Mouse (Mus musculus) liver, embryonic 11.5 days (tissue): ENCODE measurements around the gene Pgm2. TPM values are rescaled to one million over a fixed set of nuclear protein-coding genes. Genes with fewer than 3 reads are reported as not detected.

Experiments used
- ATAC-seq: fragments of 200-750 bp; cut with Nextera tagmentation; replicated peaks from 2 replicates; pipeline ENCODE4 v1.8.0; 2017; ENCODE audit warnings: moderate number of reproducible peaks, mild to moderate bottlenecking, moderate TSS enrichment, moderate library complexity; ENCODE audit not compliant: low FRiP score
- DNase-seq: peaks from one replicate; pipeline ENCODE4 v3.0.0-alpha.2; 2017; ENCODE audit warnings: low spot score
- H3K27ac ChIP-seq: fragments of 300-500 bp; sonication (generic); 2 replicates; pipeline ENCODE4 v1.5.1; 2014; ENCODE audit warnings: mild to moderate bottlenecking, low read depth, low read length, control low read depth
- H3K27me3 ChIP-seq: fragments of 300-500 bp; sonication (generic); replicated peaks from 2 replicates; pipeline ENCODE4 v1.6.1; 2014; ENCODE audit warnings: low read length, mixed read lengths; ENCODE audit not compliant: control insufficient read depth, insufficient read depth
- H3K36me3 ChIP-seq: fragments of 300-500 bp; sonication (generic); 2 replicates; pipeline ENCODE4 v1.6.1; 2014; ENCODE audit warnings: mild to moderate bottlenecking, low read length, moderate library complexity, mixed read lengths; ENCODE audit not compliant: control insufficient read depth, insufficient read depth
- H3K4me1 ChIP-seq: fragments of 300-500 bp; sonication (generic); replicated peaks from 2 replicates; pipeline ENCODE4 v1.6.1; 2014; ENCODE audit warnings: low read length, mixed read lengths; ENCODE audit not compliant: control insufficient read depth, insufficient read depth
- H3K4me2 ChIP-seq: fragments of 300-500 bp; sonication (generic); 2 replicates; pipeline ENCODE4 v1.6.1; 2014; ENCODE audit warnings: mild to moderate bottlenecking, control low read depth, moderate library complexity
- H3K4me3 ChIP-seq: fragments of 300-500 bp; sonication (generic); 2 replicates; pipeline ENCODE4 v1.5.1; 2014; ENCODE audit warnings: low read depth, low read length, control low read depth
- H3K9ac ChIP-seq: fragments of 300-500 bp; sonication (generic); 2 replicates; pipeline ENCODE4 v1.6.1; 2014; ENCODE audit warnings: low read depth, low read length, control low read depth
- H3K9me3 ChIP-seq: fragments of 300-500 bp; sonication (generic); 2 replicates; pipeline ENCODE4 v1.6.1; 2016; ENCODE audit warnings: low read length, inconsistent platforms, mixed read lengths; ENCODE audit not compliant: control insufficient read depth
- WGBS: fragments of 180-500 bp; shearing (Covaris S2); extraction: QIAGEN DNeasy Blood & Tissue Kit; methylation state at CpG from one replicate; pipeline ENCODE4 v1.1.7; 2014; 5-methylcytosine and 5-hydroxymethylcytosine counted together
- polyA plus RNA-seq: library from polyadenylated mRNA; unstranded; fragments of >200 nt; fragmentation: Nextera tagmentation; extraction: Ambion mirVana; gene quantifications from 2 replicates; pipeline ENCODE4 v1.2.1, GENCODE M21; 2014

Pgm2 gene
- polyA plus RNA-seq = 54.4 and 60.3 TPM in 2 replicates

DNA sequence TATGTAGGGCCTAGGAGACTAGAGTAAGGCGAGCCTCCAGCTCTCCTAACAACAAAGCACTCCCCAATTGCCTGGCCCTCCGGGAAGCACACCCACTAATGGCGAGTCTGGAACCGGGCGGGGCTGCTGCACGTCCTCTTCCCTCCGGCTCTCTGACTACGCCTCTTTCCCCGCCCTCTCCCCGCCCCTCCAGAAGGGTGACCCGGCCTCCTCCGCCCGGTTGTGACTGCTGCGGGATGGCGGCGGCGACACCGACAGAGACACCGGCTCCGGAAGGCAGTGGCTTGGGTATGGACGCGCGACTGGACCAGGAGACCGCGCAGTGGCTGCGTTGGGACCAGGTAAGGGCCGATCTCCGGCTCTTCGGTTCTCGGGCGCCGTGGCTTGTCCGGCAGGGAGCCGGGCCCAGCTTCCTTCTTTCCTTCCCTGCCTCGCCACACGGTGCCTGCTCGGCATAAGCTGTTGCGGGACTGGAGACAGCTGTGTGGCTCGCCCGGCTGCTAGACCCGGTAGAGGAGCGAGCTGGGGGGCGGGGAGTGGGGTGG is at the start of gene Pgm2:
Gene Pgm2 (plus strand): TSS at position 203 of the 545 bp plus-strand sequence.
- H3K9me3 ChIP-seq = no peaks in the 10 kb centered on the region
- H3K27me3 ChIP-seq = no peaks in the 10 kb centered on the region
- H3K4me2 ChIP-seq = peak within 1 kb of the TSS; percentile 91
- DNase-seq (peak; percentile 93), ATAC-seq (peak; percentile 93)
- H3K9ac ChIP-seq = peak within 1 kb of the TSS; percentile 89
- H3K4me1 ChIP-seq = peaks cover 18% of the 10 kb centered on the region
- H3K36me3 ChIP-seq = no peaks in the 10 kb centered on the region
- H3K4me3 ChIP-seq = peak within 1 kb of the TSS; percentile 86
- peak within 1 kb of the TSS; percentile 62 for H3K27ac ChIP-seq
- WGBS = under 1% methylated on average over 43 of the region's 43 CpGs

DNA sequence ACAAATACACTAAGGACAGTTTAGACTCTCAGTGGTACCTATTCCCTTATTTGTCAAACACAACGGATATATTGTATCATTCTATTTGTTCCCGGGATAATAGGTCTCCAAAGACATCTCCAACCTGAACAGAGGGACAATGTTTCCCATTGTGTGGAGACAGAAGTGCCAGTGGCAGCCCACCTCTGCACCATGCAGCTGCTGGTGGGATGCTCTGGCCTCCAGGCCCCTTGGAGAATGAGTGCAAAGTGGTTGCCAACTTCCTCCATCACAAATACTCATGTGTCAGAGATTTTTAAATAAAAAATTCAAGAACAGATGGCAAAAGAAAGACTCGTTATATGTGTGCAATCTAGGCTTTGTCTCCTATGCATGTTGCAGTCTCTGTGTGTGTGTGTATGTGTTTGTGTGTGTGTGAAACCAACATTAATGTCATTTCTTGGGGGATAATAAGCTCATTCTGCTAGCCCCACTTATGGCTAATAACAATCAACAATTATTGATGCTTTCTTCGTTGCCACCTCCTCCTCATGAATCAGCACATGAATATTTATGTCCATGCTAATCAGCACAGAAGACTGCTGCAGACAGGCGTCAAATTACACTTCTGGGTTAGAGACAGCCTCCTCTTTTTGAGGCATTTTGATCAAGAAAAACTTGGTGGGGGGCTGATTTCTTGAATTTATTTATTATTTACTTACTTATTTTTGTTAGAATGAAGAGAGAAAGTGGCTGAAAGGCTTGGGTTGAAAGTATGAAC is 48.9 kb upstream of the Pgm2 start:
- no peak overlapping the region for H3K4me3 ChIP-seq
- H3K36me3 ChIP-seq = no peaks in the 10 kb centered on the region
- DNase-seq = no peak
- 64% methylated on average over 5 of the region's 5 CpGs for WGBS
- ATAC-seq = no peak
- H3K4me2 ChIP-seq = no peak overlapping the region
- no peaks in the 10 kb centered on the region for H3K9me3 ChIP-seq
- no peak overlapping the region for H3K9ac ChIP-seq
- no peaks in the 10 kb centered on the region for H3K27me3 ChIP-seq
- no peaks in the 10 kb centered on the region for H3K4me1 ChIP-seq
- H3K27ac ChIP-seq = no peak overlapping the region

DNA sequence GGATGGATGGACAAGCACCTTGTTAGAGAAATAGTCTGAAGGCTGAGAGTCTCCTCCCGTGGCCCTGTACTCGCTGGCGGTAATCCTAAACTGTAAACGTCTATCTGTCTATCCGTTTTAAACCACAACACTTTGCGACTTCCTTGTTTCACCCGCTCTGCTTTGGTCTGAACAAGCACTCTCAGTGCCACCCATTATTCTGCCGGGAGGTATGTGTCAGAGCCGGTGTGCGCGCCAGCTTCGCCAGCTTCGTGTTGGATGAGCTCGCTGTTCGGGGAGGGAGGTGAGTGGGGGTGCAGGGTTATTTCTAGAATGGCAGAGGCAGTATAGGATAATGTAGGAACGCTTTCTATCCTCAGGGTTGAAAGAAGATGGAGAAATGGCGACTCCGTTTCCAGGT is 48.0 kb upstream of the Pgm2 start:
- Histone ChIP-seq H3K9me3 (no peaks in the 10 kb centered on the region), H3K36me3 (no peaks in the 10 kb centered on the region), H3K27me3 (no peaks in the 10 kb centered on the region), H3K4me3 (no peak overlapping the region), H3K9ac (no peak overlapping the region), H3K27ac (no peak overlapping the region), H3K4me2 (no peak overlapping the region), H3K4me1 (no peaks in the 10 kb centered on the region)
- DNase-seq = no peak
- WGBS = 72% methylated on average over 18 of the region's 18 CpGs
- no peak for ATAC-seq

DNA sequence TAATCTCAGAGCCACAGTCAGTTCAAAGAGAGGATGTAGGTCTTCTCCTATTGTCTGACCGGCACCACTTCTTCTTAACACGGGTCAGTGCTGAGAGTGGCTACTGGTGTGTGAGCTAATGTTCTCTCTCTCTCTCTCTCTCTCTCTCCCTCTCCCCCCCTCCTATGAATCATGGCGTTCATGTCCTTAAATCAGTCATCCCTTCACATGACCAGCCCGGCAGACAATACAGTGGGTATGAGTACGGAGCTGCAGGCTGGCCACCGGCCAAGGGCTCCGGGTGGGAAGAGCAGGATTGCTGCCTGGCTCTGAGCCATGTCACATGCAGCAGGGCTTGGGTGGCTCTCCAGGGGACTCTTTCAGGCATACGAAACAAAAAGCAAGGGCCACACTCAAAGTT is 47.2 kb upstream of the Pgm2 start:
- H3K27me3 ChIP-seq = no peaks in the 10 kb centered on the region
- 71% methylated on average over 8 of the region's 8 CpGs for WGBS
- no peak overlapping the region for H3K4me3 ChIP-seq
- no peaks in the 10 kb centered on the region for H3K9me3 ChIP-seq
- no peak for ATAC-seq
- H3K4me2 ChIP-seq = no peak overlapping the region
- H3K36me3 ChIP-seq = no peaks in the 10 kb centered on the region
- no peak overlapping the region for H3K27ac ChIP-seq
- H3K4me1 ChIP-seq = no peaks in the 10 kb centered on the region
- no peak for DNase-seq
- no peak overlapping the region for H3K9ac ChIP-seq

DNA sequence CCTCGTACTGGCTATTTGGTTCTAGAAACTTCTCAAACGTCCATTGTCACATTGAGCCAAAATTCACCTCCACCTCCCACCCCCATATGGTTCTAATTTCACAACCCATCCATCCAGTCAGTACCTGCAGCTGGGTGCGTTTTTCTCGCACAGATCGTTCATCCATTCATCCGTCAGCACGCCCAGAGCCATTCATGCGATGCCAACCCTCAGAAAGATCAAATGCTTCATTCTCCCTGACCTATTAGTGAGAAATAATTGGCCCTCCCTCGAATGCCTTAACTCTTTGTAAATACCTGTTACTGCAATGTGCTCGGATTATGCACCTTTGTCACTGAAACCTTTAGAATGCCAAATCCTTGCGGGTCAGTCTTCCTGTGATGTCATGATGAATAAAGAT is 45.8 kb upstream of the Pgm2 start:
- Histone ChIP-seq H3K27ac (no peak overlapping the region), H3K4me2 (no peak overlapping the region), H3K36me3 (no peaks in the 10 kb centered on the region), H3K27me3 (no peaks in the 10 kb centered on the region), H3K4me3 (no peak overlapping the region), H3K9ac (no peak overlapping the region), H3K4me1 (no peaks in the 10 kb centered on the region), H3K9me3 (no peaks in the 10 kb centered on the region)
- WGBS = 72% methylated on average over 11 of the region's 11 CpGs
- DNase-seq = no peak
- ATAC-seq = no peak

DNA sequence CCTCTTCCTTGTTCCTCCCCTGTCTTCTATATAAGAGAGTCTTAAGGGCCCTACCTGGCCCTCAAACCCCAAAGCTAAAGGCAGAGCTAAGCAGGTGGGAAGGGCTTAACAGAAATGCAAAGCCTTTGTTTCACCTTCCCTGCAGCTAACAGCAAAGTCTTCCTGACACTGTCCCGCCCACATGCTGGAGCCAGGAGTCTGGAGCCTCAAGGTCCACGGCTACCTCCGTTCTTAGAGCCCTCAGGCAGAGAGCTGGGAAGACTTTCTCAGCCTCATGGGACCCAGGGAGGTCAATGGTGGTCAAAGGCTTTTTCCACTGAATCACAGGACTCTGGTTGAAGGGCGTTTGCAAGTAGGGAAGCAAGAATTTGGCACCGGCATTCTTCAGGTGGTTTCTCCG is 44.8 kb upstream of the Pgm2 start:
- Histone ChIP-seq H3K27ac (no peak overlapping the region), H3K9me3 (no peaks in the 10 kb centered on the region), H3K4me2 (no peak overlapping the region), H3K36me3 (no peaks in the 10 kb centered on the region), H3K9ac (no peak overlapping the region), H3K27me3 (no peaks in the 10 kb centered on the region), H3K4me1 (no peaks in the 10 kb centered on the region), H3K4me3 (no peak overlapping the region)
- DNase-seq (no peak), ATAC-seq (no peak)
- WGBS = 46% methylated on average over 6 of the region's 6 CpGs

DNA sequence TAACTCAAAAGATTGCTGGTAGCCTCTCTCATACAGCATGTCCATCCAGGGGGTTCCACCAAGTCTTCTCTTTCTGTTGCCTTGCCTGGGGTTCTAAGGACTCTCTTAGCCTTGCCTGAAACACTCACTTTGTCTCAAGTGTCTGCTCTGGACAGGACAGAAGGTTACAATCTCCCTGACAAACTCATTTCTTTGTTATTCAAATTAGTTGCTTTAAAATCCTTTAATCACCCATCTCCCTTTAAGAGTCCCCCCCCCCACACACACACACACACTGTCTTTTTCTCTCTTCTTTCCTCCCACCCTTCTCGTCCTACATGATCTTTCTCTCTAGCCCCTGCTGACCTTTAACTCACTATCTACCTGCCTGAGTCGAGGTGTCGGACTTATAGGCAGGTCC is 44.1 kb upstream of the Pgm2 start:
- H3K4me3 ChIP-seq = no peak overlapping the region
- no peak for ATAC-seq
- H3K4me2 ChIP-seq = no peak overlapping the region
- H3K36me3 ChIP-seq = no peaks in the 10 kb centered on the region
- WGBS = 62% methylated on average over 3 of the region's 3 CpGs
- H3K4me1 ChIP-seq = no peaks in the 10 kb centered on the region
- no peak overlapping the region for H3K27ac ChIP-seq
- DNase-seq = no peak
- H3K9me3 ChIP-seq = no peaks in the 10 kb centered on the region
- no peaks in the 10 kb centered on the region for H3K27me3 ChIP-seq
- no peak overlapping the region for H3K9ac ChIP-seq

DNA sequence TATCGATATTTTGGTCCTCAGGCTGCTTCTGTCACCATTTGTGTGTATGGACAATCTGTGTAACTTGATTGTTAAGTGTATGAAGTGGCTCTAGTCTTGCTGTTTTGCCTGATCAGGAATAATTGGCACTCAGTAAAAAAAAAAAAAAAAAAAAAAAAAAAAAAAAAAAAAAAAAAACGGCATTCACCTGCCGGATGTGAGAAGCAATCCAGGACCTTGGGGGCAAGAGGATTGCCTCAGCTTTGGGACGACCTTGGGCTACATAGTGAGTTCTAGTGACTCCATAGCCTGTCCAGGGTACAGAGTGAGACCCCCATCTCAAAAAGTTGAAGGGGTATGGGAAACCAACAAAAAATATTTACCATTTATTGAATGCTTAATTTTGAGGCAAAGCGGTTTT is 43.5 kb upstream of the Pgm2 start:
- Histone ChIP-seq H3K4me2 (no peak overlapping the region), H3K27ac (no peak overlapping the region), H3K9me3 (no peaks in the 10 kb centered on the region), H3K4me1 (no peaks in the 10 kb centered on the region), H3K36me3 (no peaks in the 10 kb centered on the region), H3K9ac (no peak overlapping the region), H3K27me3 (no peaks in the 10 kb centered on the region), H3K4me3 (no peak overlapping the region)
- 77% methylated on average over 5 of the region's 5 CpGs for WGBS
- ATAC-seq (no peak), DNase-seq (no peak)

DNA sequence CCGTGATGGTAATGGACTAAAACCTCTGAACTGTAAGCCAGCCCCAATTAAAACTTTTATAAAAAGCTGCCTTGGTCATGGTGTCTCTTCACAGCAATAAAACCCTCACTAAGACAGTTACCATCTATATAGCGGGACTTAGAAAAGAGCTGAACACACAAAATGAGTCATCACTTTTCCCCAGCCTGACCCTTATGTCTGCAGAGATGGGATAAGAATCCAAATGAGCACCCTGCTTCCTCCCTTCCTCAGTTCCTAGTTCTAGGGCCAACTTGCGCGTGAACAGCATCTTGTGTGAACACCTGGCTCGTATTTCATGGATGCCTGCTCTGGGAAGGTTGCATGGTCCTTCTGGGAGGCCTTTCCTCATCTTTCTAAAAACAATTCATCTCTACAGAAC is 39.7 kb upstream of the Pgm2 start:
- H3K27me3 ChIP-seq = no peaks in the 10 kb centered on the region
- no peak for ATAC-seq
- no peaks in the 10 kb centered on the region for H3K4me1 ChIP-seq
- H3K4me2 ChIP-seq = no peak overlapping the region
- no peak overlapping the region for H3K9ac ChIP-seq
- H3K36me3 ChIP-seq = no peaks in the 10 kb centered on the region
- H3K27ac ChIP-seq = no peak overlapping the region
- DNase-seq = no peak
- no peaks in the 10 kb centered on the region for H3K9me3 ChIP-seq
- WGBS = 82% methylated on average over 5 of the region's 5 CpGs
- no peak overlapping the region for H3K4me3 ChIP-seq
